Mouse (Mus musculus): ENCODE measurements around the gene Abcb6. TPM values are rescaled to one million over a fixed set of nuclear protein-coding genes. Genes with fewer than 3 reads are reported as not detected.
A peak's percentile ranks its signal among the peaks of the same experiment; 100 is the strongest.

The Abcb6 gene
- polyA plus RNA-seq, 1 experiment from 2014 or later = 12.0 TPM

DNA sequence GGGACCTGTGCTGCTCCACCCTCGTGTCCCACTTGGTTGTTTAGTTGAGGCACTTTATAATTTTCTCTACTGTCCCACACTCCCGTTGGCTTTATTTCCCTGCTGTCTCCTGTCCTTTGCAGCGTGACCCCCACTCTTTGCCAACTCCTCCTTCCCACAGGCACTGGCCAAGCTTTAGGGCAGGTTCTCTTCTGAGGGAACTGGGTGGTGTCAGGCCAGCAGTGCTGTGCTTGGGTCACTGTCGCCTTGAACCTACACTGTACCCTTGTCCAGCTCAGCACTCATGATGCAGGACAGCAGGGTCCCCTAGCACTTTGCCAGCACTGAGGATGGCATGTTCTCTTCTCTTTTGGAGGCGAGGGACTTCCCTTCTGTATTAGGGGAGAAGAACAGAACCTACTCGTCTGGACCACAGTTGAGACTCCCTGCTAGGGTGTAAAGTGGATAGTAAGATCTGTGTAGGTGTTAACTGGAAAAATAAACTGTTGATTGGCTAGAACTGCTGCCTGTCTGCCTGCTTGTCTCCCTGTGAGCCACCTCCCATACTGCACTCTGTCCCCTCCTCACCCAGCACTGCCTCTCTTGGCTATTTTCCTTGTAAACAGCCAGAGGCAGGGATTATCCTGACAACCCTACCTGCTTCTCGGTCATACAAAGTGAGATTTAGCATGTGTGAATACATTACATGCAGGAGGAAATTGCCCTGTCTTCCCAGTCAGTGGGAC lies 32.6 kb downstream of the Abcb6 start:
- Histone ChIP-seq H3K27me3 (ENCODE audit: control insufficient read depth, insufficient read depth, low read length) (no peaks in the 10 kb centered on the region), H3K9me3 (replicated peaks; ENCODE audit: control insufficient read depth, low read length) (no peaks in the 10 kb centered on the region), H3K9ac (ENCODE audit: low read depth, low read length) (no peak overlapping the region), H3K4me2 (no peak overlapping the region), H3K36me3 (ENCODE audit: control insufficient read depth, insufficient read depth, low read length) (peaks cover 29% of the 10 kb centered on the region), H3K27ac (ENCODE audit: low read depth, low read length) (no peak overlapping the region), H3K4me3 (ENCODE audit: low read depth, low read length) (no peak overlapping the region), H3K4me1 (ENCODE audit: control insufficient read depth, insufficient read depth, low read length) (peaks cover 3% of the 10 kb centered on the region; the same call in 1 of the 2 replicates)
- ATAC-seq (replicated peaks; ENCODE audit: insufficient number of reproducible peaks, low FRiP score, low TSS enrichment) = no peak
- WGBS (ENCODE audit: insufficient replicate concordance) = 62% methylated on average over 7 of the region's 7 CpGs

- no peak overlapping the region for H3K27ac ChIP-seq (ENCODE audit: low read depth, low read length)
- no peaks in the 10 kb centered on the region for H3K27me3 ChIP-seq (ENCODE audit: control insufficient read depth, insufficient read depth, low read length)
- H3K36me3 ChIP-seq (ENCODE audit: control insufficient read depth, insufficient read depth, low read length) = peaks cover 29% of the 10 kb centered on the region
- WGBS (ENCODE audit: insufficient replicate concordance) = 70% methylated on average over 3 of the region's 3 CpGs
- H3K4me1 ChIP-seq (ENCODE audit: control insufficient read depth, insufficient read depth, low read length) = peaks cover 10% of the 10 kb centered on the region; the same call in 1 of the 2 replicates
- no peak overlapping the region for H3K4me3 ChIP-seq (ENCODE audit: low read depth, low read length)
- no peak overlapping the region for H3K4me2 ChIP-seq
- H3K9me3 ChIP-seq (replicated peaks; ENCODE audit: control insufficient read depth, low read length) = no peaks in the 10 kb centered on the region
- no peak overlapping the region for H3K9ac ChIP-seq (ENCODE audit: low read depth, low read length)
- no peak for ATAC-seq (replicated peaks; ENCODE audit: insufficient number of reproducible peaks, low FRiP score, low TSS enrichment)
These were observed 34.6 kb downstream of the Abcb6 start for GRCm38 (mm10) chr1:75145589-75145988.

DNA sequence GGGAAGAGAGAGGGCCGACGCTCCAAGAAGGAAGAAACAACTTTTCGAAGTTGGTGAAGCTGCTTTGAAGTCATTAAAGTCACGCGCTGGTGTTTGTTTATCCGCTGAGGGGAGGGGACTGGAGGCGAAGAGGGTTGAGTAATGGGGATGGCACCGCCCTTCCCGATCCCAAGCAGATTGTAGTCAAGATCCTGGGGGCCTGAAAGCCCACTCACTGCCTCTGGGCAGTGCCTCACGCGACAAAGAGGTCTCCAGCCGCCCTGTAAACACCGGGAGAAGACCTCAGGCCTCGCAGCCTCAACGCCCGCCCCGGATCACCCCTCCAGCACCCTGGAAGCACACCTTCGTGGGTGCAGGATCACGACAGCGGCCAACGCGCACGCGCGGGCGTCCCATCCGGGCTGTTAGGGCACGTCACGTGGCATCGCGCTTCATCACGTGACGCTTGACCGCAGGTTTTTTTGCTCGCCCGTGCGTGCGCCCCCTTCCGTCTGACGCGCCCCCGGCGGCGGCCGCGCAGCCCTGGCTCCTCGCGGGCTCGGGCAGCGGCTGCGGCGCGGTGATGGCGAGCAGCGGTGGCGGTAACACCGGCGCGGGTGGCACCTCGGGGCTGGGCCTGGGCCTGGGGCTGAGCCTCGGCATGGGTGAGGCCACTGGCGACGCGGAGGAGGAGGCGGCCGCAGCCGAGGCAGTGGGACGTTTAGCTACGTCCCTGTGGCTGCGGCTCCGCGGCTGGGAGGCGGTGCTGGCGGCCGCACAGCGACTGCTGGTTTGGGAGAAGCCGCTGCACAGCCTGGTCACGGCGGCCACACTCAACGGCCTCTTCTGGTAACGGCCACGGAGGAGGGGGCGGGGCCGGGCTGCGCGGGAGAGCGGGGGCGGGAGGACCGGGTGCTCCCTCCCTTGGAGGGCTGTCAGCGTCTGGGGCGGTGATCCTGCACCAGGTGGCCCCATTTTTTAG lies 37.6 kb downstream of the Abcb6 start, which contains the start of the genes Cnppd1 and Retreg2:
Gene Cnppd1 (minus strand): TSS at position 411 of the 961 bp plus-strand sequence.
Gene Retreg2 (plus strand): TSS at position 478 of the 961 bp plus-strand sequence.
- peaks cover 34% of the 10 kb centered on the region for H3K36me3 ChIP-seq (ENCODE audit: control insufficient read depth, insufficient read depth, low read length)
- no peaks in the 10 kb centered on the region for H3K9me3 ChIP-seq (replicated peaks; ENCODE audit: control insufficient read depth, low read length)
- ATAC-seq (replicated peaks; ENCODE audit: insufficient number of reproducible peaks, low FRiP score, low TSS enrichment) = peak; percentile 87
- peak within 1 kb of the TSS; percentile 96 for H3K9ac ChIP-seq (ENCODE audit: low read depth, low read length)
- WGBS (ENCODE audit: insufficient replicate concordance) = under 1% methylated on average over 85 of the region's 91 CpGs
- H3K27me3 ChIP-seq (ENCODE audit: control insufficient read depth, insufficient read depth, low read length) = no peaks in the 10 kb centered on the region
- peaks cover 10% of the 10 kb centered on the region; the same call in 1 of the 2 replicates for H3K4me1 ChIP-seq (ENCODE audit: control insufficient read depth, insufficient read depth, low read length)
- peak within 1 kb of the TSS; percentile 87 for H3K4me2 ChIP-seq
- H3K27ac ChIP-seq (ENCODE audit: low read depth, low read length) = peak within 1 kb of the TSS; percentile 97
- H3K4me3 ChIP-seq (ENCODE audit: low read depth, low read length) = peak within 1 kb of the TSS; percentile 89

DNA sequence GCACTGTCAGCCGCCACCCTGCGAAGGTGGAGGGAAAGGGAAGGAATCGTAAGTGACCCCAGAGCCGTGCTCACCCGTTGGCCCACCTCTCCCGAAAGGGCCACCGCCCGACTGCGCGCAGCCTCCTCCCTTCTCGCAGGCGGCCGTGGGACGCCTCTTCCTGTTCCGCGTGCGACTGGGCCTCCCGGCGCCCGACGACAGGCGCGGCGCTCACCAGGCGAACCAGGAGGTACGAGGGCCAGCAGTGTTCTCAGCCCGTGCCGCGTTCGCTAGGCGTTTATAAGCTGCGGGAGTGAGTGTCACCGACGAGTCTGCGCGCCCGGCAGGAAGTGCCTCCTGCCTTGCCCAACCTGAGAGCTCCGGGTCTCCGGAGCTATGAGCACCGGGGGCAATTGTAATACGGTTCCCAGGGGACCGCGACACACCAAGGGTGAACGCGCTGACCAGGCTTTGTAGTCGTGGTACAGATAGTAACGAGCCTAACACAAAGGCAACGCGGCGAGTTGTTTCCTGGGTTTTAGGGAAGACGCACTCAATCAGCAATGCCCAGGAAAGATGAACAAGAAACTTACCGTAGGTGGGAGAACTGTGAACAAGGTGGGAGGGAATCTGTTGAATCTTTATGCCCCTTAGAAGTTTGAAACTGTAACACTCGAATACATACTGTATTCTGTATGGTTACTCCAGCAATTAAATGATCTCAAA lies 38.6 kb downstream of the Abcb6 start:
- peak overlapping the region; percentile 89 for H3K4me3 ChIP-seq (ENCODE audit: low read depth, low read length)
- H3K27me3 ChIP-seq (ENCODE audit: control insufficient read depth, insufficient read depth, low read length) = no peaks in the 10 kb centered on the region
- H3K36me3 ChIP-seq (ENCODE audit: control insufficient read depth, insufficient read depth, low read length) = peaks cover 31% of the 10 kb centered on the region
- peak overlapping the region; percentile 87 for H3K4me2 ChIP-seq
- no peak; the same call in 1 of the 2 replicates for ATAC-seq (replicated peaks; ENCODE audit: insufficient number of reproducible peaks, low FRiP score, low TSS enrichment)
- H3K27ac ChIP-seq (ENCODE audit: low read depth, low read length) = peak overlapping the region; percentile 97
- WGBS (ENCODE audit: insufficient replicate concordance) = under 1% methylated on average over 53 of the region's 53 CpGs
- no peaks in the 10 kb centered on the region for H3K9me3 ChIP-seq (replicated peaks; ENCODE audit: control insufficient read depth, low read length)
- peaks cover 10% of the 10 kb centered on the region; the same call in 1 of the 2 replicates for H3K4me1 ChIP-seq (ENCODE audit: control insufficient read depth, insufficient read depth, low read length)
- H3K9ac ChIP-seq (ENCODE audit: low read depth, low read length) = peak overlapping the region; percentile 96

DNA sequence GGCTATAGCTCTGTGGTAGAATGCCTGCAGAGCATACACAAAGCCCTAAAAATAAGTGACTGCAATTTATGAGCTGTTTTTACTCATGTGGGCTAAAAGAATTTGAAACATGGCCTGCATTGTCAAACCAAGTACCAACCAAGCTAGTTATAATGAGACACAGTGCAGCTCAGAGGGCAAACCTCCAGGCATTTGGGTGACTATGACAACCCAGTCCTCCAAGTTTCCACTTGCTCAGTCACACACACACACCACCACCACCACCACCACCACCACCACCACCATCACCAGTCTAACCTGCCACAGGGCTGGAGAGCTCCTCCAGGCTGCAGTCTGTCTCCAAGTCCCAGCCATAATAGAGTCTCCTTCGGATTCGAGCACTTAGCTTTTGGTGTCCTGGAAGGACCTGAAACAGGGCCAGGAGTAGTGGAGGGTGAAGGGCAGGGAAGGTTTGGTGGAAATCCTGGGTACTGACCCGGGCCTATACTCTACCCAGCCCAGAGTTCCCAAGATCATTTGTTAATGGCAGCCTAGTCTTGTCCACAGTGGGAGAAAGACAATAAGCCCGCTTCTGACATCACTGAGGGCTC lies 39.5 kb downstream of the Abcb6 start:
- ATAC-seq (replicated peaks; ENCODE audit: insufficient number of reproducible peaks, low FRiP score, low TSS enrichment) = no peak
- H3K4me3 ChIP-seq (ENCODE audit: low read depth, low read length) = peak overlapping the region; percentile 89
- H3K27ac ChIP-seq (ENCODE audit: low read depth, low read length) = peak overlapping the region; percentile 97; the same call in 1 of the 2 replicates
- H3K27me3 ChIP-seq (ENCODE audit: control insufficient read depth, insufficient read depth, low read length) = no peaks in the 10 kb centered on the region
- peak overlapping the region; percentile 87 for H3K4me2 ChIP-seq
- 62% methylated on average over 4 of the region's 4 CpGs for WGBS (ENCODE audit: insufficient replicate concordance)
- H3K36me3 ChIP-seq (ENCODE audit: control insufficient read depth, insufficient read depth, low read length) = peaks cover 25% of the 10 kb centered on the region
- peaks cover 10% of the 10 kb centered on the region; the same call in 1 of the 2 replicates for H3K4me1 ChIP-seq (ENCODE audit: control insufficient read depth, insufficient read depth, low read length)
- H3K9me3 ChIP-seq (replicated peaks; ENCODE audit: control insufficient read depth, low read length) = no peaks in the 10 kb centered on the region
- H3K9ac ChIP-seq (ENCODE audit: low read depth, low read length) = peak overlapping the region; percentile 96

GRCm38 (mm10) chr1:75138448-75138847 lies 41.7 kb downstream of the Abcb6 start:
- no peak for ATAC-seq (replicated peaks; ENCODE audit: insufficient number of reproducible peaks, low FRiP score, low TSS enrichment)
- 72% methylated on average over 2 of the region's 2 CpGs for WGBS (ENCODE audit: insufficient replicate concordance)
- no peak overlapping the region for H3K4me3 ChIP-seq (ENCODE audit: low read depth, low read length)
- no peak overlapping the region for H3K27ac ChIP-seq (ENCODE audit: low read depth, low read length)
- H3K4me1 ChIP-seq (ENCODE audit: control insufficient read depth, insufficient read depth, low read length) = peaks cover 10% of the 10 kb centered on the region; the same call in 1 of the 2 replicates
- no peaks in the 10 kb centered on the region for H3K9me3 ChIP-seq (replicated peaks; ENCODE audit: control insufficient read depth, low read length)
- H3K9ac ChIP-seq (ENCODE audit: low read depth, low read length) = no peak overlapping the region
- H3K36me3 ChIP-seq (ENCODE audit: control insufficient read depth, insufficient read depth, low read length) = peaks cover 17% of the 10 kb centered on the region; the same call in 1 of the 2 replicates
- H3K27me3 ChIP-seq (ENCODE audit: control insufficient read depth, insufficient read depth, low read length) = no peaks in the 10 kb centered on the region
- H3K4me2 ChIP-seq = no peak overlapping the region

DNA sequence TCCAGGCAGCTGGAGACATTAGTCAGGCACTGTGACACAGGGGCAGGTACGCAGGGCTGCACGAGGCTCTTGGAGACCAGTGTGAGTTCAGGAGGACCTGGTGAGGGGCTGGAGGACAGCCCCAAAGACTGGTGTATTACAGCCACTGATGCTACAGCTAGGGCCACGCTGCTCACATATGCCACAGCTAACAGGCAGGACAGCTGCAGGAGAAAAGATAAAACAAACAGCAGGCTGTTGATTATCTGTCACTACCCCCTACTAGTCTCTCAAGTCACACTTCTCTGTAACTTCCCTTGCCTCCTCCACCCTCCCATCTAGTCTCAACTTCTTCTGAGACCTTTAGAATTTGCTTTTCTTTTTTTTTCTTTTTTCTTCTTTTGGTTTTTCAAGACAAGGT lies 43.5 kb downstream of the Abcb6 start:
- peaks cover 6% of the 10 kb centered on the region; the same call in 1 of the 2 replicates for H3K4me1 ChIP-seq (ENCODE audit: control insufficient read depth, insufficient read depth, low read length)
- H3K36me3 ChIP-seq (ENCODE audit: control insufficient read depth, insufficient read depth, low read length) = peaks cover 17% of the 10 kb centered on the region; the same call in 1 of the 2 replicates
- WGBS (ENCODE audit: insufficient replicate concordance) = 25% methylated on average over 3 of the region's 3 CpGs
- no peak overlapping the region for H3K4me2 ChIP-seq
- H3K27ac ChIP-seq (ENCODE audit: low read depth, low read length) = peak overlapping the region; percentile 22
- no peaks in the 10 kb centered on the region for H3K9me3 ChIP-seq (replicated peaks; ENCODE audit: control insufficient read depth, low read length)
- H3K27me3 ChIP-seq (ENCODE audit: control insufficient read depth, insufficient read depth, low read length) = no peaks in the 10 kb centered on the region
- H3K9ac ChIP-seq (ENCODE audit: low read depth, low read length) = no peak overlapping the region
- peak; percentile 72; the same call in 1 of the 2 replicates for ATAC-seq (replicated peaks; ENCODE audit: insufficient number of reproducible peaks, low FRiP score, low TSS enrichment)
- H3K4me3 ChIP-seq (ENCODE audit: low read depth, low read length) = no peak overlapping the region
